Mouse (Mus musculus): ENCODE results near the gene Tfrc. TPM values are rescaled to one million over a fixed set of nuclear protein-coding genes. Genes with fewer than 3 reads are reported as not detected.

Tfrc gene
- polyA plus RNA-seq (2012; rRNA removed): 55.0 and 59.8 TPM in 2 replicates

GRCm38 (mm10) chr16:32608712-32609400 is at the start of gene Tfrc:
TSS of gene Tfrc (plus strand) at chr16:32608920.

GRCm38 (mm10) chr16:32643661-32644061 is 34.9 kb downstream of the Tfrc start, which contains the start of gene Tnk2:
TSS of gene Tnk2 (plus strand) at chr16:32643874.

Other genes starting within 250 kb of the Tfrc start
- 0.06 and 0.09 TPM in 2 replicates for gene Tm4sf19, start 208.4 kb upstream of the Tfrc start, polyA plus RNA-seq (2012; rRNA removed)
- gene Tctex1d2, start 189.2 kb upstream of the Tfrc start, polyA plus RNA-seq (2012; rRNA removed): 21.1 and 23.7 TPM in 2 replicates
- 29.9 and 30.6 TPM in 2 replicates for gene Pcyt1a, start 178.0 kb upstream of the Tfrc start, polyA plus RNA-seq (2012; rRNA removed)
- gene Slc51a, start 121.0 kb upstream of the Tfrc start, polyA plus RNA-seq (2012; rRNA removed): 0.06 and 0.09 TPM in 2 replicates
- 0.11 TPM in 1 of 2 replicates, not detected in the other for gene Zdhhc19, start 112.7 kb upstream of the Tfrc start, polyA plus RNA-seq (2012; rRNA removed)
- 99.3 and 105 TPM in 2 replicates for gene Tnk2, start 35.0 kb downstream of the Tfrc start, polyA plus RNA-seq (2012; rRNA removed)
- 0.06 and 0.14 TPM in 2 replicates for gene Muc4, start 127.0 kb downstream of the Tfrc start, polyA plus RNA-seq (2012; rRNA removed)
- 0.02 and 0.10 TPM in 2 replicates for gene Muc20, start 188.5 kb downstream of the Tfrc start, polyA plus RNA-seq (2012; rRNA removed)
- gene Smbd1, start 201.6 kb downstream of the Tfrc start, polyA plus RNA-seq (2012; rRNA removed): not detected in 2 replicates

Measured in central nervous system, embryonic 14 days (tissue).